Mouse (Mus musculus): ENCODE measurements around the gene Rab12.

The Rab12 gene

DNA sequence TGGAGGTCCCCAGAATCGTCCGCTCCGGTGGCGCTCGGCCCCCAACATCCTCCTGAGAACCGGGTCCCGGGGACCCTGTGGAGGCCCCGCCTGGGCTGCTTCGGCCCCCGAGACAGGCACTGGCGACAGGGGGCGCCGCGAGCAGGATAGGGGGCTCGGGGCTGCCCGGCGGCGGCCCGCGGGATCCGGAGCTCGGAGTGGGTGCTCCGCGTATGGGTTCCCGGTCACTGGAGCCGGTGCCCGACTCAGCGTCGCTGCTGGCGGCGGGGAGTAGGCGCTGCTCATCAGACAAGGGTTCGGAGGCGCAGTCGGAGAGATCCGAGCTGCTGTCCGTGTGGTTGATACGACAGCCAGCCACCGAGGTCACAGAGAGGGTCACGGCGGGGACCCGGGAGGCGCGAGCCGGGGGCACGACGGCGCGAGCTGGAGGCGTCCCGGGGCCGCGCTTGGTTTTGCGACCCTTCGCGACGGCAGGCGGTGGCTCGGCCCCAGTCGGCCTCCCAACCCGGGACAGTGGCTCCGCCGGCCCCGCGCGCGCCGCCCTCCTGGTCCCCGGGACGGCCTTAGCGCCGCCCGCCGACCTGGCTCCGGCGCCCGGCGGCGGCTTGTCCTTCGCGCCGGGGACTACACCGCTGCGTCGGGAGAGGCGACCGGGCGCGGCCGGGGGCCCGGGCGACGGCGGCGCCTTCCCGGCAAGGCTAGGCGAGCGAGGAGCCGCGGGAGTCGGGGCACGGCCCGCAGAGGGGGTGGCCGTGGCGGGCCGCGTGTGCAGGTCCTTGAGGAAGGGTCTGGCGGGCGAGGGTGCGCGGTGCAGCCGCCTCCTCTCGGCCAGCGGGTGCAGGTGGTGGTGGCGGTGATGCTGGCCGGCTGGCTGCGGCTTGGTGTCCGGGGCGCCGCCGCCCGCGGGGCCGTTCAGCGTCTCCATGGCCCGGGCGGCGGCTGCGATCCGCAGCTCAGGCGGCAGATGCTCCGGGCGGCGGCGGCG is 70.8 kb downstream of the Rab12 start:
- peak; percentile 48 for DNase-seq (ENCODE audit: low read depth, low spot score)

DNA sequence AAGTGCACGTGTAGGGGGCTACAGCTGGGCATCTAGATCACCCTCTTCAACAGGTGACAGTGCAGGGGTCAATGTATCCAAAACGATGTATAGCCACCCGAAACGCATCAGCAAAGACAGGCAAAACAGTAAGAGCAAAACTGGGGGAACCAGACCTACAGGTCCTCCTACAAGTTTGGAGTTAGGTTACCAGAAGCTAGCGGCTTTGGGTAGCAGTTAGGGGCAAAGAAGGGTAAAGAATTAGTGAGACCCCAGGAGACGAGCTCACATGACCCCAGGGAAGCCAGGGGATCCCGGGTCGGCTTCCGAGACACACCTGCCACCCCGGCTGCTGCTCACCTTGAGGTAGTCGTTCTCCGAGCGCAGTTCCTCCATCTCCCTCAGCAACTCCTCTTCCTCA is 71.6 kb downstream of the Rab12 start:
- DNase-seq (ENCODE audit: low read depth, low spot score) = no peak

DNA sequence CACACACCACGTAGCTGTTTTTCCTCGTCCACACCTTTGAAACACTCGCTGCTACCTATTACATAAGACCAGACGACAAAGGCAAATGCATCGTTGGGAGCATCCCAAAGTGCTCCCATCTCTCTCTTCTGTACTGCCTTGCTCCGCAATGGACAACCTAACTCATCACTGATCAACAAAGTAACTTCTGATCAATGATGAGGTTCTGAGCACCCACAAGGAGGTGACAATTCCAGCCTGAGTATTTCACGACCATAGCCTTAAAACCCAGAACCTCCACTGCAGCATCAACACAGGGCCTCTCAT is 72.6 kb downstream of the Rab12 start:
- no peak for DNase-seq (ENCODE audit: low read depth, low spot score)

DNA sequence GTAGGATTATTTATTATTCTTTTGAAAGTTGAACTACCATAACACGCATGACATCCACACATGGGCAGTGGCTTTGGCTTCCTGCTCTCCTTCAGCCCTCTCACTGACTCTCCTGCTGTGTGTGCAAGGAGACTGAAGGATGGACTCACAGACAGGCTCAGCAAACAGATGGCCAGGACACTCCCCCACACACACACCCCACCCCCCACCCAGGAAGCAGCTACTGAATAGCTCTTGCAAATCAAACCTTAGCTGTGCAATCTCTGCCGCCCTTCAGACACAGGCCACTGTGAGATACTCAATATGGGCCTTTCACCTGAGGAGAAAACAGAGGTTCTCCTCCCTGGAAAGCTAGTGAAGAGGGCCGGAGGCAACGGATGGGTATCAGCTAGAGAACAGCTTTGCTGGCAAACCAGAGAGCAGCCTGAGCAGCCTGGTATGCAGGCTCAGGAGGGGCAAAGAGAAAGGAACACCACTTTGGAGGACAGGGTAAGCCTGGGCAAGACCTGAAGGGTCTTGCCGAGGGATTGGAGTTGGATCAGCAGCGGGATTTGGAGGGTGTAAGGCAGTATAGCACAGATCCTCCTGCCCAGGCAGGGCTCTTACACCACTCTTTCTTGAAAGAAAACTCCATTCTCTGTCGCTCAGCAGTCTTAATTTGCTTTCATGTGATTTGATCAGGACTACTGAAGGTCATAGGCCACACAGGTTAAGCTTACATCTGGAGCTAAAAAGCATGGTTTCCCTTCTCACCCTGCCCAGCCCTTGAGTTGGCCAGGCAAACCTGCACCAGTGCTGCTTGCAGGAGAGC is 73.1 kb downstream of the Rab12 start:
- DNase-seq (ENCODE audit: low read depth, low spot score) = peak; percentile 59
